Mouse (Mus musculus) liver, embryonic 13.5 days (tissue): ENCODE data around the gene Shroom4. TPM values are rescaled to one million over a fixed set of nuclear protein-coding genes. Genes with fewer than 3 reads are reported as not detected.

ENCODE experiments used
- ATAC-seq: fragments of 200-750 bp; cut with Nextera tagmentation; 2 replicates; pipeline ENCODE4 v1.8.0; 2017; ENCODE audit warnings: low read depth, mild to moderate bottlenecking, moderate number of reproducible peaks, moderate library complexity
- DNase-seq: peaks from one replicate; pipeline ENCODE4 v3.0.0; 2022
- H3K27ac ChIP-seq: fragments of 300-500 bp; sonication (generic); 2 replicates; pipeline ENCODE4 v1.5.1; 2015; ENCODE audit warnings: moderate library complexity, mild to moderate bottlenecking, inconsistent platforms
- H3K27me3 ChIP-seq: fragments of 300-500 bp; sonication (generic); 2 replicates; pipeline ENCODE4 v1.6.1; 2015; ENCODE audit warnings: mild to moderate bottlenecking, inconsistent platforms
- H3K36me3 ChIP-seq: fragments of 300-500 bp; sonication (generic); 2 replicates; pipeline ENCODE4 v1.6.1; 2015; ENCODE audit warnings: mild to moderate bottlenecking, inconsistent platforms
- H3K4me1 ChIP-seq: fragments of 300-500 bp; sonication (generic); replicated peaks from 2 replicates; pipeline ENCODE4 v1.6.1; 2015; ENCODE audit warnings: inconsistent platforms
- H3K4me2 ChIP-seq: fragments of 300-500 bp; sonication (generic); 2 replicates; pipeline ENCODE4 v1.6.1; 2015; ENCODE audit warnings: inconsistent platforms, mild to moderate bottlenecking, moderate library complexity
- H3K4me3 ChIP-seq: fragments of 300-500 bp; sonication (generic); replicated peaks from 2 replicates; pipeline ENCODE4 v1.5.1; 2015; ENCODE audit warnings: mild to moderate bottlenecking, inconsistent platforms
- H3K9ac ChIP-seq: fragments of 300-500 bp; sonication (generic); 2 replicates; pipeline ENCODE4 v1.6.1; 2015; ENCODE audit warnings: mild to moderate bottlenecking, inconsistent platforms
- H3K9me3 ChIP-seq: fragments of 300-500 bp; sonication (generic); replicated peaks from 2 replicates; pipeline ENCODE4 v1.6.1; 2016; ENCODE audit warnings: inconsistent platforms
- WGBS: fragments of 180-500 bp; shearing (Covaris S2); methylation state at CpG from one replicate; pipeline ENCODE4 v1.1.7; 2015; ENCODE audit not compliant: insufficient replicate concordance; 5-methylcytosine and 5-hydroxymethylcytosine counted together
- polyA plus RNA-seq: library from polyadenylated mRNA; unstranded; fragments of >200 nt; fragmentation: Nextera tagmentation; extraction: Ambion mirVana; gene quantifications from 2 replicates; pipeline ENCODE4 v1.2.1, GENCODE M21; 2015

Shroom4 gene
- polyA plus RNA-seq, 1 experiment from 2014 or later, result 0.25 TPM

DNA sequence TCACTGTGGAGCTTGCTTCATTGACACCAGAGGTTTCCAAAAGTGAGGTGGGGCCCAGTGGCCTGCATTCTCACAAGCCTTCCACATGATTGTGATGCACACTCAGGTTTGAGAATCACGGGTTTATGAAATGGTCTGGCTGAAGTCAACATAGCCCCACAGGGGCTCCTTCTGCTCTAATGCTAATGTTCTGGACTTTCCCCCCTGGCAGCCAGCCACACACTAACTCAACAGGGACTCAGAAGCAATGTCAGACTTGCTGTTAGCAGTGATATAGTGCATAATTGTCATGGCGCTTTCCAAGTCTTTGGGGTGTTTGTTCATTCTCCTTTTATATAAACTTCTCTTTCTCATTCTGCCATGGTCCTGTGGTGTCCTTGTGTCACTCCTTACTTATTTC is 183.0 kb downstream of the Shroom4 start:
- Histone ChIP-seq H3K36me3 (no peaks in the 10 kb centered on the region), H3K9ac (no peak overlapping the region), H3K4me3 (no peak overlapping the region), H3K9me3 (no peaks in the 10 kb centered on the region), H3K27me3 (no peaks in the 10 kb centered on the region), H3K27ac (no peak overlapping the region), H3K4me2 (no peak overlapping the region), H3K4me1 (no peaks in the 10 kb centered on the region)
- no peak for DNase-seq
- no peak for ATAC-seq
- 79% methylated on average over 2 of the region's 2 CpGs for WGBS

DNA sequence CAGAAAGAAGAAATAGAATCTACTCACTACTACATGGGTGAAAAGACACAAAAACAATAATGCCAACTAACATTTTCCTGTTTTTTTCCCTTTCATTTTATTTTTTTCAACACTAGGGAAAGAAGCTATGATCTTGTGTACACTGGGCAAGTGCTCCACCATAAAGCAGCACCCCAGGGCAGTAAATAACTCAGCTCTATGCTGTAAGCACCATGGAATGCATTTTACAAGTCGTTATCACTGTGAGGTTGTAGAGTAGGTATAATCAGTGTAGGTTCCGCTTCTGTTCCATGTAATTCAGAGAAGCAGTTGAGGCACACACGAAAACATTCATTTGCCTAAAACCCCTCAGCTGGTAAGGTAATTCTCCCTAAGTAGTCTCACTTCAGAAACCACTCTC is 194.5 kb downstream of the Shroom4 start:
- DNase-seq (no peak), ATAC-seq (no peak)
- Histone ChIP-seq H3K27me3 (no peaks in the 10 kb centered on the region), H3K4me1 (no peaks in the 10 kb centered on the region), H3K36me3 (no peaks in the 10 kb centered on the region), H3K9ac (no peak overlapping the region), H3K27ac (no peak overlapping the region), H3K9me3 (no peaks in the 10 kb centered on the region), H3K4me3 (no peak overlapping the region), H3K4me2 (no peak overlapping the region)
- 69% methylated on average over 3 of the region's 3 CpGs for WGBS

DNA sequence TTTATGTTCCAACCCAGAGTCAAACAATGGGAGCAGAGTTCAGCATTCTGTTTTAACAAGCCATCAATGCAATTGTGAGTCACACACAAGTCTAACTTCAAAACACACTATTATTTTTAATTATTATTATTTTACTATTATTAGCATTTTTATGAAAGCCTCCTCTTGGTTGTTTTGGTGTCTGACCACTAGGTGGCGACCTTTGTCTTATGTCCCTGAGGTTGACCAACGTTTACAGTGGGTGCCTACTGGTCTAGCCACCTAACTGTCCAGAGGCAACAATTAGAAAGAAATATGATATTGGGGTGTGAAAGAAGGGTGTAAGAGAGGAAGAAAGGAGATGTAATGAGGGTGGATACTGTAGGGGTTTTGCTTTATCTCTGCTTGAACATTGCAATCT is 254.4 kb downstream of the Shroom4 start:
- Histone ChIP-seq H3K4me1 (no peaks in the 10 kb centered on the region), H3K27me3 (no peaks in the 10 kb centered on the region), H3K27ac (no peak overlapping the region), H3K9ac (no peak overlapping the region), H3K9me3 (no peaks in the 10 kb centered on the region), H3K4me3 (no peak overlapping the region), H3K36me3 (no peaks in the 10 kb centered on the region), H3K4me2 (no peak overlapping the region)
- ATAC-seq (no peak), DNase-seq (no peak)
- WGBS, result 6% methylated on average over 2 of the region's 2 CpGs

DNA sequence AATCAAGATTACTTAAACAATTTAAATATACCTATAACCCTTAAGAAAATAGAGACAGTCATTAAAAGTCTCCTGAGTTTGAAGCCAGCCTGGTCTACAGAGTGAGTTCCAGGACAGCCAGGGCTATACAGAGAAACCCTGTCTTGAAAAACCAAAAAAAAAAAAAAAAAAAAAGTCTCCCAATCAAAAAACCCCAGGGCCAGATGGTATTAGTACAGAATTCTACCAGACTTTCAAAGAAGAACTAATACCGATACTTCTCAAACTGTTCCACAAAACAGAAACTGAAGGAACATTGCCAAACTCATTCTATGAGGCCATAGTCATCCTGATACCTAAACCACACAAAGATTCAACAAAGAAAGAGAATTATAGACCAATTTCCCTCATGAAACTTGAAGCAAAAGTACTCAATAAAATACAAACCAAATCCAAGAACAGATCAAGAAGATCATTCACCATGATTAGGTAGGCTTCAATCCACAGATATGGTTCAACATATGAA is 259.2 kb downstream of the Shroom4 start:
- Histone ChIP-seq H3K36me3 (no peaks in the 10 kb centered on the region), H3K4me2 (no peak overlapping the region), H3K9ac (no peak overlapping the region), H3K4me3 (no peak overlapping the region), H3K4me1 (no peaks in the 10 kb centered on the region), H3K9me3 (no peaks in the 10 kb centered on the region), H3K27ac (no peak overlapping the region), H3K27me3 (no peaks in the 10 kb centered on the region)
- ATAC-seq (no peak), DNase-seq (no peak)
- 72% methylated on average over 1 of the region's 1 CpGs for WGBS

Other genes with a start within 250 kb of the Shroom4 start
- 0.43 and 0.46 TPM in 2 replicates for gene Nudt10, start 226.8 kb upstream of the Shroom4 start, polyA plus RNA-seq
- gene Bmp15, start 79.1 kb upstream of the Shroom4 start, polyA plus RNA-seq, result not detected in 2 replicates